Mouse (Mus musculus) heart, adult 11 months (tissue): Measurements from ENCODE around the gene Hspbap1.

Source experiments
- DNase-seq: peaks from one replicate; pipeline ENCODE4 v3.0.0; 2022

Gene Hspbap1

DNA sequence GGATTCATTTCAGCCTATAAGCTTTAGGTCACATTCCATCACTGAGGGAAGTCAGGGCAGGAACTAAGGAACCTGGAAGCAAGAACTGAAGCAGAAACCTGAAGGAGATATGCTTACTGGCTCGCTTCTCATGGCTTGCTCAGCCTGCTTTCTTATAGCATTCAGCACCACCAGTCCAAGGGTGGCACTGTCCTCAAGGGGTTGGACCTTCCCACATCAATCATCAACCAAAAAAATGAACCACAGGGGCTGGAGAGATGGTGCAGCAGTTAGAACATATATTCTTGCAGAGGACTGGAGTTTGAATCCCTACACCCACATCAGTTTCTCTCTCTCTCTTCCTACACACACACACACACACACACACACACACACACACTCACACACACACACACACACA, 5.2 kb upstream of the Hspbap1 start:
- no peak for DNase-seq

DNA sequence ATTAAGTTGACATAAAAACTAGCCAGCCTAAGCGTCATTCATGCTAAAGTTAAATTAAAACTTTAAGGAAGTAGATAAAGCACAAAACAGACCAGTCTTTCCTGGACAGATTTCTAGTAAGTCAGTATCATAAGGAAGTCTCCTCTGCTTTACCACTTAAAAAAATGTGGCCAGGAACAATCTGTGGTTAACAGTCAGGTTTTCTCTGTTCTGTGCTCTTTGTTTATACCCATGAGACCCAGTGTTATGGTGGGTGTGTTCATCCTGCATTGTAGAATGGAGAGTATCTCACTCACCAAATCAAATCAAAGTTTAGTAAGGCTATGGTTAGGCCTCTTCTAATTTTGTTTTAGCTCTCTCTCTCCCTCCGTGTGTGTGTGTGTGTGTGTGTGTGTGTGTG, 4.7 kb upstream of the Hspbap1 start:
- DNase-seq = no peak

- peak; percentile 66 for DNase-seq
These were observed 3.8 kb upstream of the Hspbap1 start for GRCm38 (mm10) chr16:35766366-35766765.

DNA sequence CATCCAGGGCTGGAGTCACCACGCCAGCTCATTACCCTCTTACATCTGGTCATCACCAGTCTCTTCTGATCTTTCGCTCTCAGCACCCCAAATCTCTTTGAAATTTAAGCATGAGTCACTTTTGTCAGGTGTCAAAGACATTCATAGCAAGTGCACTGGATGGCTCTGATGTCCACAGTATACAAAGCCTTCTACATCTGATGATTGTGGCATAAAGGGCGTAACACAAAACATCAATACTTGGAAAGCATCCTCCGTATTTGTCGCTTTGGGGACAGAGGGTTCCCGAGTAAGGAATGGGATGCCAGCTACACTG, 1.7 kb upstream of the Hspbap1 start:
- DNase-seq = no peak

DNA sequence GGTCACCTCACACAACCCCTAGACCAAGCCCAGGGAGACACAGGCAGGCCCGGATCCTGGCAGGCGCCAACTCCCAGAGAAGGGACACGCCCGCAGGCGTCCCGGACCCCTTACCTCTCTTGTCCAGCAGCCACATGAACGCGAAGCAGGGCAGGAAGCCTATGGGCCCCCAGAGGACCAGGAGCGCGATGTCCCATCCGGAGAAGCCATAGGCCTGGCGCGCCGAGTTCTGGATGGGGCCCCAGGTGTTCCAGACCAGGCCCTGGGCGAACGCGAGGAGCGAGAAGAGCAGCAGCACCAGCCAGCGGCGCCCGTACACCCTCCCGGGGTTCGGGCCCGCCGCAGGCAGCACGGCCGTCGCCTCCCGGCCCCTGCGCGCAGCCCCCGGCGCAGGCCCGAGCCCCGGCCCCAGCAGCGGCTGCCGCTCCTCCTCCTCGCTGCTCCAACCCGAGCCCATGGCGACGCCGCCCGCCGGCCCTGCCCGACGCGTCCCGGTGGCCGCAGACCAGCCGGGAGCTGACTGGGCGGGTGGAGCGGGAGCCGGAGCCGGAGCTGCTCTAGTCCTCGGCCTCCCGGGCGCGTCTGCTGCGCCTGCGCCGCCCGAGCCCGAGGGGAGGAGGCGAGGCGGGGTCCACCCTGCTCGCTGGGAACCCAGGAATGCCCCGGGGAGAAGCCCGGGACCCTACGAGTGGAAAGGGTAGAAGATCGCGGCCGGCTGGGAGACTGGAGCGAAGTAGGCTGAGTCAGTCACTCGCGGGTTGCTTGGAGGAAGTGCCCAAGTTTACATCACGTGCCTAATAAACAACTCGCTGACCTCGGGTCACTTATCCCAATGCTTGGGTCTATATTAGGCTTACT, 1.2 kb upstream of the Hspbap1 start, which contains the start of gene Dirc2:
Gene Dirc2, minus strand, starts transcription at position 572 of the 858 bp plus-strand sequence.
- peak; percentile 99 for DNase-seq

- peak; percentile 87 for DNase-seq
These were observed 966 bp downstream of the Hspbap1 start for GRCm38 (mm10) chr16:35771141-35771540.

GRCm38 (mm10) chr16:35771606-35772005, 1.4 kb downstream of the Hspbap1 start:
- DNase-seq = peak; percentile 80

DNA sequence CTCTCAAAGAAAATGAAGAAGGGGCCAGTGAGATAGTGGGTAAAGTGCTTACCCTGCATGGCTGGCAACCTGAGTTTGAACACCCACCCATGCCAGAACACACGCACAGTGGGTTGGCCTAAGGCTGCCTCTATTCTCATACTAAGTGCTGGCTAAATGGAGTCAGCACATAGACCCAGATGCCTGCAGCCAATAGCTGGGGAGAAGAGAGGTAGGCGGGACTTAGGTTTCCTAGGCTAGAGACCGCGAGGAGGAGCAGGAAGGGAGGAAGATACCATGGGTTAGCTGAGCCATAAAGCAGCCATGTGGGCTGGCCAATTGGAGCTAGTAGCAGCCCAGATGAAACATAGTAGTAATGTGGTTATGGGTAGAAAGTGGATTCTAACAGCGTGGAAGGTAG, 2.4 kb downstream of the Hspbap1 start:
- DNase-seq = peak; percentile 78

DNA sequence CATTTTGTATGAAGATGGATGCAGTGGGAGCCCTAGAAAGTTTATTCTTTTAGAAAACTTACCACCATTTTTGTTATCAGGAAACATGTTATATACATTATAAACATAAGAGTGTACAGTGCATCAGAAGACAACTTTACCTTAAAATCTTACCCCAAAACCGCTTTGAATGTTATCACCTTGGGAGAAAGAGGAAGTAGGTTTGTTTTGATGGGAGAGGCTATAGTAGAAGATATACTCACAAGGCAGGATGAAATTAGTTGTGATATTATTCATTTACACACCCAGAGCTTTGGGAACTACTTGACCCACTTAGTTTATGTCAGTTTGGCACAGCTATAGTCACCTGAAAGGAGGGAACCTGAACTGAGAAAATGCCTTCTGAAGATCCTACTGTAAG, 5.7 kb downstream of the Hspbap1 start:
- DNase-seq = no peak

DNA sequence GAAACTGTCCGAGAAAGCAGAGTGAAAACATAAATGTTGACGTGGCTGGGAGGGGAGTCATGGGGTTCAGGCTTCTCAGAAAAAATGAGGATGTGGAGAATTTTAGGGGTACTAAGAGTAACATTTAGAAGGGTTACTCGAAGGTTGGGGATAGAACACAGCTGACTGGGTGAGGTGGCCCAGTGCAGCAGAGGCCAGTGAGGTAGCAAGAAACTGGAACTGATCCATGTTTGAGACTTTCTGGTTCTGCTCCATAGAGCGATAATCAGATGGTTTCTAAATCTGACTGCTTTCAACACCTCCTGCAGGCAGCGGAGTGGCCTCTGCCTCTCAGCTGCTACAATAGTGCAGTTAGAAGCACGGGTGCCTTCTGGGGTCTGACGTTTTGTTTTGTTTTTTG, 6.6 kb downstream of the Hspbap1 start:
- peak; percentile 85 for DNase-seq

DNA sequence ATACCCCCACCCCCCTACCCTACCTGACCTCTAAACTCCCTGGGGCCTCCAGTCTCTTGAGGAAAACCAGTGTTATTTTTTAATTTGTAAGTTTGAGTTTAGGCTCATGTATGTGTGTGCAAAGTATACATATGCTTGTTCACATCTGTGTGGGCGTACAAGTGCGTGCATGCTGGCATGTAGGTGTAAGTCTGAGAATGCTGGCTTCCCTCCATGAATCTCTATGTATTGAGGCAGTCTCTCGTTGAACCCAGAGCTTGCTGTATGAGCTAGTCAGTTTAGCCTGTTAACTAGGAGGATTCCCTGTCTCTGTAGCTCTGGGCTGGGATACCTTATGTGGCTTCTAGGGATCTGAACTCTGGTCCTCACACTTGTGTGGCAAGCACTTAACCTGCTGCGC, 7.6 kb downstream of the Hspbap1 start:
- DNase-seq = peak; percentile 8

DNA sequence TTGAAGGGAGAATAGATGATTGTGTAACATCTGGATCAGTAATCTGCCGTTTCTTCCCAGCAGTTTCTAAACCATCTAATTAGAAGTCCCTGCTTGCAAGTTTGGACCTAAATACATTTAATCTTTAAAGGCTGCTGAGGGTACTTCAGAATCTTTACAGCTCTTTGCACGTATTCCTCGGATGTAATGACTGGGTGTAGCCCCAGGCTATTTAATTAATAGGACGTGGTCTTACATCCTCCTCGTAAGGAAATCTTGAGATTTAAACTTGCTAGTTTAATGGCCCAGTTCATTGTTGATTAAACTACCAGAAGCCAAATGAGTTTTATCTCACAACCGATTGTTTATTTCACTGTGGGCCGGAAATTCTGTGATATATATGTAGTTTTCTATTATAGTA, 9.5 kb downstream of the Hspbap1 start:
- no peak for DNase-seq

- peak; percentile 56 for DNase-seq
These were observed 10.9 kb downstream of the Hspbap1 start for GRCm38 (mm10) chr16:35781096-35781495.

GRCm38 (mm10) chr16:35781651-35782050, 11.5 kb downstream of the Hspbap1 start:
- peak; percentile 64 for DNase-seq

- DNase-seq = peak; percentile 73
These were observed 12.5 kb downstream of the Hspbap1 start for GRCm38 (mm10) chr16:35782451-35783206.

- no peak for DNase-seq
These were observed 13.0 kb downstream of the Hspbap1 start for GRCm38 (mm10) chr16:35783207-35783573.

DNA sequence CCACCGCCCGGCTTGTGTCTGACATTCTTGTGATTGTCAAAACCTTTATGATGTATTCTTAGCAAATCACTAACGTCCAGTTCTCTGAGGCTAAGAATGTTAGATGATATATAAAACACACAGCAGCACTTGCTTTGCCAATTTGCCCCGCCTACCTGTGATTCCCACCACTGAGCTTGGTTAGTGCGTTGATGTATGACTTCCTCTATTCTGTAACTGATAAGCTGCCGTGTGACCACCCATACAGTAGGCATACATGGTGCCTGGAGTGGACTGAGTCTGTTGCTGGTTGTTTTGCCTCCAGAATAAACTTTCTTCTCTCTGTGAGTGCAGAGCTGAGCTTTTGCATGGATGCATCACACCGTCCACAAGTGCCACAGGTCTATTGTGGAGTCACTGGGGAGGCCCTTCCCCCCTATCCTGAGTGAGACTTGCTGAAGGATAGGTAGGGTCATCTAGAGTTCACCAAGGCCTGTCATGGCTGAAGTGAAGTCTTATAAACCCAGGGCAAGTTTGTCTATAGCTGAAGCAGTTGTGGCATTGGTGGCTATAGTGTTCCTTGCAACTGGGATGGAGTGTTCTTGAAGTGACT, 14.1 kb downstream of the Hspbap1 start:
- DNase-seq = peak; percentile 54

- DNase-seq = peak; percentile 75
These were observed 17.0 kb downstream of the Hspbap1 start for GRCm38 (mm10) chr16:35787163-35787562.

DNA sequence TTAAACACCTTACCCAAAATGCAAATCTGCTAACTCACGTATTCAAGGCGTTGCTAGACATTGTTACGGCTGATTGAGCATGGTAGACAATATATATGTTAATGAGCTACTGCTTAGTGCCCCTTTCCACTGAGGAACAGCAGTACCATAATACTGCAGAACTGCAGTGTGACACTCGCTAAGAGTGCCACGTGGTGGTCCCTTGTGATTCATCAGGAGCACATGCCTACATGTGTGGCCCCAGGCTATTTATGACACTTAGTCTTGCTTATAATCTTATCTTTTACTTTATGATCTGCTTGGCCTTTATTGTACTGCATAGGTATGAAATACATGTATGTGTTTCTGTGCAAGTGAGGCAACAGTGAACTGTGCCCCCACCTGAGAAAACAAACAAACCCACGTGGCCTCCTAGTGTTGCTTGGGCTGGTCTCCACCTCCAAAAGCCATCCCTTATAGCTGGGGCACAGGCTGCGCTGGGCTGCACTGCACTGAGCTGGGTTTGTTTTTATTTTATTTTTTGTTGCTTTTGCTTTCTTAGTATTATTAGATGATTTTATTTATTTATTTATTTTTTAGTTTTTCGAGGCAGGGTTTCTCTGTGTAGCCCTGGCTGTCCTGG, 17.5 kb downstream of the Hspbap1 start:
- peak; percentile 41 for DNase-seq

GRCm38 (mm10) chr16:35788330-35788729, 18.2 kb downstream of the Hspbap1 start:
- peak; percentile 88 for DNase-seq

DNA sequence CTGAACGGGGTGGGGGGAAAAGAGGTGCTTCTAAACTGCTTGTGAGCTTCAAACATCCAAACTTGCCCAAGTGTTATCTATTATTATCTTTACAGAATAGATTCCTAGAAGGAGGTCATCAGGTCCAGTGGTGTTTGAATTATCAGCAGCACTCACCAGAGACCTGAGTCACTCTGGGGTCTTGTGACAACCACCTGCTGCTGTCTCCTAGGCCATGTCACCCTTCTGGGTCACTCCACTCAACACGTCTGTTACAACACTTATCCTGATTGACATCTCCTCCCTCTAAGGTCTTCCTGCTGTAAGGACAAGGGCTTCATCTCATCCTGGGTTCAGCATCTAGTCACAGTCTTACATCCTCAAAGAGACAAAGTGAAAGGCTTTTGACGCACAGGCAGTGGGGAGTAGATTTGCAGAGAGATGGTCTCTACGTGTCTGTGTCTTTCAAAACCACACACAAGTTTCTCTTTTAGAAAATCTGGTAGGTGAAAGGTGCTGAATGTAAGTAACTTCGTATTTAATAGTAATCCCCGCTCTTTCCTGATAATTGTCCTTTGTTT, 21.9 kb downstream of the Hspbap1 start:
- DNase-seq = no peak

- peak; percentile 96 for DNase-seq
These were observed 32.0 kb downstream of the Hspbap1 start for GRCm38 (mm10) chr16:35802163-35802562.

GRCm38 (mm10) chr16:35803723-35804122, 33.5 kb downstream of the Hspbap1 start:
- DNase-seq = no peak
